Mouse (Mus musculus): ENCODE data around the gene Magt1. TPM values are rescaled to one million over a fixed set of nuclear protein-coding genes. Genes with fewer than 3 reads are reported as not detected.
"Not testable (repeated sequence)": the region's sequence is repeated elsewhere in the genome, so short reads cannot be mapped to it uniquely, and the experiment has no call there.

Magt1 gene
- polyA plus RNA-seq, 1 experiment from 2014 or later: 46.5 TPM

- no peak overlapping the region for H3K27ac ChIP-seq
- H3K4me2 ChIP-seq (replicated peaks): no peak overlapping the region
- no peak for ATAC-seq (ENCODE audit: low FRiP score)
- 87% methylated on average over 4 of the region's 4 CpGs for WGBS
- H3K9me3 ChIP-seq (replicated peaks): no peaks in the 10 kb centered on the region
- no peaks in the 10 kb centered on the region for H3K4me1 ChIP-seq
- no peak overlapping the region for H3K9ac ChIP-seq
- H3K4me3 ChIP-seq: no peak overlapping the region
- peaks cover 7% of the 10 kb centered on the region; the same call in 1 of the 2 replicates for H3K36me3 ChIP-seq
- H3K27me3 ChIP-seq: no peaks in the 10 kb centered on the region
These were observed 5.8 kb upstream of the Magt1 start for GRCm38 (mm10) chrX:106017516-106017915.

- H3K27ac ChIP-seq: no peak overlapping the region
- 0 out of 2 replicates have a peak overlapping the region, but pooled peaks have one; percentile 50 for H3K4me2 ChIP-seq (replicated peaks)
- no peak for ATAC-seq (ENCODE audit: low FRiP score)
- WGBS: 91% methylated on average over 3 of the region's 3 CpGs
- no peak overlapping the region for H3K4me3 ChIP-seq
- no peaks in the 10 kb centered on the region for H3K27me3 ChIP-seq
- no peaks in the 10 kb centered on the region for H3K4me1 ChIP-seq
- H3K9me3 ChIP-seq (replicated peaks): no peaks in the 10 kb centered on the region
- peaks cover 7% of the 10 kb centered on the region; the same call in 1 of the 2 replicates for H3K36me3 ChIP-seq
- no peak overlapping the region for H3K9ac ChIP-seq
These were observed 5.4 kb upstream of the Magt1 start for GRCm38 (mm10) chrX:106017102-106017501.

- peak within 1 kb of the TSS; percentile 50 for H3K4me2 ChIP-seq (replicated peaks)
- no peaks in the 10 kb centered on the region for H3K4me1 ChIP-seq
- 17% methylated on average over 26 of the region's 26 CpGs for WGBS
- no peaks in the 10 kb centered on the region for H3K27me3 ChIP-seq
- H3K4me3 ChIP-seq: peak within 1 kb of the TSS; percentile 52
- H3K9ac ChIP-seq: peak within 1 kb of the TSS; percentile 65
- peak; percentile 24 for ATAC-seq (ENCODE audit: low FRiP score)
- peaks cover 7% of the 10 kb centered on the region; the same call in 1 of the 2 replicates for H3K36me3 ChIP-seq
- H3K9me3 ChIP-seq (replicated peaks): no peaks in the 10 kb centered on the region
- H3K27ac ChIP-seq: peak within 1 kb of the TSS; percentile 82
These were observed 4.0 kb upstream of the Magt1 start, which contains the start of gene Cox7b for GRCm38 (mm10) chrX:106015571-106016322. Cox7b (plus strand) TSS chrX:106015700.

GRCm38 (mm10) chrX:106014741-106015377 is 3.2 kb upstream of the Magt1 start:
- not testable (repeated sequence) for H3K9ac ChIP-seq; H3K27me3 ChIP-seq; H3K36me3 ChIP-seq; H3K9me3 ChIP-seq (replicated peaks); H3K4me1 ChIP-seq; ATAC-seq (ENCODE audit: low FRiP score); H3K27ac ChIP-seq; H3K4me3 ChIP-seq
- WGBS: 69% methylated on average over 2 of the region's 2 CpGs
- 0 out of 2 replicates have a peak overlapping the region, but pooled peaks have one; percentile 27 for H3K4me2 ChIP-seq (replicated peaks)

GRCm38 (mm10) chrX:106013217-106013616 is 1.5 kb upstream of the Magt1 start:
- no peak for ATAC-seq (ENCODE audit: low FRiP score)
- WGBS: 35% methylated on average over 2 of the region's 2 CpGs

GRCm38 (mm10) chrX:106012559-106012958 is 853 bp upstream of the Magt1 start:
- no peak for ATAC-seq (ENCODE audit: low FRiP score)
- H3K9me3 ChIP-seq (replicated peaks): no peaks in the 10 kb centered on the region
- H3K4me2 ChIP-seq (replicated peaks): peak overlapping the region; percentile 48
- H3K27me3 ChIP-seq: no peaks in the 10 kb centered on the region
- peak overlapping the region; percentile 57; the same call in 1 of the 2 replicates for H3K27ac ChIP-seq
- H3K36me3 ChIP-seq: no peaks in the 10 kb centered on the region
- peaks cover 3% of the 10 kb centered on the region; the same call in 1 of the 2 replicates for H3K4me1 ChIP-seq
- no peak overlapping the region for H3K9ac ChIP-seq
- 74% methylated on average over 3 of the region's 3 CpGs for WGBS
- peak overlapping the region; percentile 20; the same call in 1 of the 2 replicates for H3K4me3 ChIP-seq

More at GRCm38 (mm10) chrX:106013217-106013616, 1.5 kb upstream of the Magt1 start:
- Histone ChIP-seq H3K27ac (no peak overlapping the region), H3K4me2 (replicated peaks) (no peak overlapping the region), H3K4me3 (no peak overlapping the region), H3K36me3 (no peaks in the 10 kb centered on the region), H3K9ac (no peak overlapping the region), H3K27me3 (no peaks in the 10 kb centered on the region), H3K9me3 (replicated peaks) (no peaks in the 10 kb centered on the region), H3K4me1 (peaks cover 3% of the 10 kb centered on the region; the same call in 1 of the 2 replicates)

- Histone ChIP-seq H3K27me3 (no peaks in the 10 kb centered on the region), H3K9me3 (replicated peaks) (no peaks in the 10 kb centered on the region), H3K4me3 (peak overlapping the region; percentile 51), H3K9ac (peak overlapping the region; percentile 53; the same call in 1 of the 2 replicates), H3K4me2 (replicated peaks) (peak overlapping the region; percentile 50), H3K4me1 (peaks cover 3% of the 10 kb centered on the region; the same call in 1 of the 2 replicates), H3K27ac (no peak overlapping the region), H3K36me3 (no peaks in the 10 kb centered on the region)
- no peak for ATAC-seq (ENCODE audit: low FRiP score)
- 23% methylated on average over 2 of the region's 3 CpGs for WGBS
These were observed 944 bp downstream of the Magt1 start for GRCm38 (mm10) chrX:106010762-106011161.

- WGBS: 76% methylated on average over 1 of the region's 1 CpGs
- H3K9me3 ChIP-seq (replicated peaks): no peaks in the 10 kb centered on the region
- ATAC-seq (ENCODE audit: low FRiP score): no peak
These were observed 10.1 kb downstream of the Magt1 start for GRCm38 (mm10) chrX:106001605-106002004.

GRCm38 (mm10) chrX:105957091-105957490 is 54.6 kb downstream of the Magt1 start:
- WGBS: 77% methylated on average over 14 of the region's 14 CpGs
- ATAC-seq (ENCODE audit: low FRiP score): not testable (repeated sequence)

More at GRCm38 (mm10) chrX:106001605-106002004, 10.1 kb downstream of the Magt1 start:
- Histone ChIP-seq H3K4me1 (no peaks in the 10 kb centered on the region), H3K9ac (no peak overlapping the region), H3K4me3 (no peak overlapping the region), H3K4me2 (replicated peaks) (no peak overlapping the region), H3K27ac (no peak overlapping the region), H3K36me3 (no peaks in the 10 kb centered on the region), H3K27me3 (no peaks in the 10 kb centered on the region)

GRCm38 (mm10) chrX:105953999-105954398 is 57.7 kb downstream of the Magt1 start:
- no peak for ATAC-seq (ENCODE audit: low FRiP score)
- no peak overlapping the region for H3K4me3 ChIP-seq
- 75% methylated on average over 2 of the region's 2 CpGs for WGBS
- no peaks in the 10 kb centered on the region for H3K36me3 ChIP-seq
- H3K27me3 ChIP-seq: no peaks in the 10 kb centered on the region
- no peaks in the 10 kb centered on the region for H3K4me1 ChIP-seq
- no peak overlapping the region for H3K27ac ChIP-seq
- no peak overlapping the region for H3K9ac ChIP-seq
- H3K9me3 ChIP-seq (replicated peaks): no peaks in the 10 kb centered on the region
- no peak overlapping the region for H3K4me2 ChIP-seq (replicated peaks)

More at GRCm38 (mm10) chrX:105957091-105957490, 54.6 kb downstream of the Magt1 start:
- not testable (repeated sequence) for H3K4me2 ChIP-seq (replicated peaks); H3K4me1 ChIP-seq; H3K36me3 ChIP-seq; H3K27ac ChIP-seq; H3K9ac ChIP-seq; H3K27me3 ChIP-seq; H3K9me3 ChIP-seq (replicated peaks); H3K4me3 ChIP-seq

GRCm38 (mm10) chrX:105946357-105946756 is 65.3 kb downstream of the Magt1 start:
- Histone ChIP-seq H3K4me3 (no peak overlapping the region), H3K36me3 (no peaks in the 10 kb centered on the region), H3K9me3 (replicated peaks) (no peaks in the 10 kb centered on the region), H3K4me1 (no peaks in the 10 kb centered on the region), H3K4me2 (replicated peaks) (no peak overlapping the region), H3K9ac (no peak overlapping the region), H3K27ac (no peak overlapping the region), H3K27me3 (no peaks in the 10 kb centered on the region)
- no peak for ATAC-seq (ENCODE audit: low FRiP score)
- 68% methylated on average over 1 of the region's 1 CpGs for WGBS

- H3K9ac ChIP-seq: no peak overlapping the region
- no peaks in the 10 kb centered on the region for H3K27me3 ChIP-seq
- no peak overlapping the region for H3K4me3 ChIP-seq
- no peaks in the 10 kb centered on the region for H3K4me1 ChIP-seq
- H3K9me3 ChIP-seq (replicated peaks): no peaks in the 10 kb centered on the region
- no peaks in the 10 kb centered on the region for H3K36me3 ChIP-seq
- no peak overlapping the region for H3K27ac ChIP-seq
- H3K4me2 ChIP-seq (replicated peaks): no peak overlapping the region
- 83% methylated on average over 7 of the region's 7 CpGs for WGBS
- ATAC-seq (ENCODE audit: low FRiP score): no peak
These were observed 72.5 kb downstream of the Magt1 start for GRCm38 (mm10) chrX:105939245-105939644.

Data from hindbrain, embryonic 12.5 days (tissue).